Mouse (Mus musculus): Measurements from ENCODE around the gene Tmem230. TPM values are rescaled to one million over a fixed set of nuclear protein-coding genes. Genes with fewer than 3 reads are reported as not detected.

Tmem230 gene
- total RNA-seq (2023; ENCODE audit: inconsistent age) = 24.8 to 32.2 TPM (median 26.6 TPM) in 4 replicates

DNA sequence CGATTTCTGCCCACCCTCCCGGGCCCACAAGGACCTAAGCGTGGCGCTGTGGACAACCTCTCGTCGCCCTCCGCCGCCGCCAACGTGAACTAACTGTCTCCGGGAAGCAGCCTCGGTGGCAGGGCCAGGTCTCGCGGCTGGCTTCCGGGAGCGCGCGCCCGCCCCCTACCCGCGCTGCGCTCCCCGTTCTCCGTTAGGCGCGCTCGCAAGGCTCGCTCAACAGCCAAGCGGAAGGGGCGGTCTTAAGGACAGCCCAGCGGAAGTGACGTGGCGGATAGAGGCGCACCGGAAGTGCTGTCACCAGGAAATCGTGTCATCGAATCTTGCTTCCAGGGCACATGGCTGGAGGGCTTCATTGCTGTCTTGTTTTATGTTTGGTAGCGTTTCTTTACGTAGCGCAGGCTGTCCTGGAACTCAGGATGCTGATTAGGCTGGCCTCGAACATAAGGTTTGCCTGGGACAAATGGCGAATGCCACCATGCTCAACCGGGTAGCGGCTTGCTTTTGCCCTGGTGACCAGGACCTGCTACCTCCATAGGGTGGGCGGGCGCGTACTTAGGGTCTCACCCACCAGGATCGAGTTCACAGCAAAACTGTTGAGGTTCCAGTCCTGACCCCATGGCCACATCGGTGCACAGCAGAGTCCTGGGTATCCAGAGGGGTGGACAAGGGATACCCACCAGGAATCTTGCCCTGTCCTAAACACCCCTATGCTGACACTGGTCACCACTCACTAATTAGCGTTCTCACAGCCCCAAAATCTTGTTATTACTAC is at the start of gene Tmem230:
Tmem230 (minus strand) TSS at position 269 of the 775 bp plus-strand sequence.

DNA sequence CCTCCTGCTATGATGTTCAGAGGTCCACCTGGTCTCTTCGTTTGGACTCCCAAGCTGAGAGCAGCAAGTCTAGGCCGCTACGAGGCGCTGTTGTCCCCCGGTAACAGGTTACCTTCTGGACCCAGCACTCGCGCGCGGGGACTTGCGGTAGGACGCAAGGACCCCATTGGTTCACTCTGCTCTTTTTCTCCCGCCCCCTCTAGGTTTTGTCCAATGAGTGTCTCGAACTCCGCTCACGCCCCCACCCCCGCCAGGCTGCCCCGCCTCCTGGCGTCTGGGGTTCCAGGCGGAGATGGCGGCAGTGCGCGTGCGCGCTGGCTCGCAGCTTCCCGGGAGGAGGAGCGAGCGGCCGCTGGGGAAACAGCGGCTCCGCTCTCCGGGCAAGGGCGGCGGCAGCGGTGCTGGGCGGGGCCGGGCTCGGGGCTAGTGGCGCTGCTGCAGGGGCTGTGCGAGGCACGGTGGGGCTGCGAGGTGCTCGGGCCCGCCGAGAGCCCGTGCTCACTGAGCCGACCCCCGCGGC is 15.3 kb upstream of the Tmem230 start, which contains the start of gene Cds2:
Cds2 (plus strand) TSS at position 270 of the 520 bp plus-strand sequence.

GRCm38 (mm10) chr2:132252542-132253528 is 5.2 kb upstream of the Tmem230 start, which contains the start of gene Pcna:
TSS of gene Pcna (minus strand) at chr2:132253314.

Other genes starting within 250 kb of the Tmem230 start
- gene Rassf2, start 217.5 kb downstream of the Tmem230 start, total RNA-seq (2023; ENCODE audit: inconsistent age) = 215 to 231 TPM (median 225 TPM) in 4 replicates
- gene Slc23a2, start 102.7 kb downstream of the Tmem230 start, total RNA-seq (2023; ENCODE audit: inconsistent age) = 31.9 to 41.8 TPM (median 37.3 TPM) in 4 replicates
- 232 to 275 TPM (median 250 TPM) in 4 replicates for gene Pcna, start 5.5 kb upstream of the Tmem230 start, total RNA-seq (2023; ENCODE audit: inconsistent age)
- 61.5 to 72.5 TPM (median 67.0 TPM) in 4 replicates for gene Cds2, start 15.3 kb upstream of the Tmem230 start, total RNA-seq (2023; ENCODE audit: inconsistent age)
- gene Prokr2, start 137.6 kb upstream of the Tmem230 start, total RNA-seq (2023; ENCODE audit: inconsistent age) = not detected in 4 replicates